ENCODE assay signal across 8 mouse cellular contexts in genomic region chr16:4606431-4607084, GRCm38 (mm10). TPM values are rescaled to one million over a fixed set of nuclear protein-coding genes. Genes with fewer than 3 reads are reported as not detected.
DNase-seq lines count a peak whose midpoint lies in the region; ATAC-seq and TF ChIP-seq lines count a peak whose summit lies in the region.

No protein-coding gene starts in this region.

- WGBS in intestine, embryonic 16.5 days, result 15% methylated on average over 5 of the region's 5 CpGs

- peaks cover 70% of the 10 kb centered on the region for H3K4me1 ChIP-seq in intestine, embryonic 16.5 days (ENCODE audit: control insufficient read depth, insufficient read depth, low read length)

- TF ChIP-seq CTCF in brain, embryonic 14.5 days (IDR thresholded peaks at IDR 0.05; ENCODE audit: borderline replicate concordance, extremely low read depth, insufficient read depth, insufficient read length), result peak; percentile 53; the same call in 1 of the 2 replicates

- H3K4me3 ChIP-seq in intestine, embryonic 16.5 days (ENCODE audit: low read length), result no peak overlapping the region

- peak; percentile 35 for DNase-seq in embryo, embryonic 10.5 days (ENCODE audit: low spot score)
- DNase-seq in embryo, embryonic 9.5 days (ENCODE audit: extremely low spot score), result no peak
- DNase-seq in brain, embryonic 14.5 days (ENCODE audit: low read depth), result peak; percentile 45
- DNase-seq in heart, adult 18-20 months, result peak; percentile 76 to 80
- peak; percentile 84 to 89 for DNase-seq in lung, adult 18-20 months
- peak; percentile 69 for DNase-seq in retina, embryonic 14.5 days (ENCODE audit: low spot score)

- H3K36me3 ChIP-seq in intestine, embryonic 16.5 days (ENCODE audit: control insufficient read depth, insufficient read depth, low read length), result peaks cover 4% of the 10 kb centered on the region

- peak overlapping the region; percentile 37; the same call in 1 of the 2 replicates for H3K4me2 ChIP-seq in intestine, embryonic 16.5 days (ENCODE audit: low read depth, low read length)

- H3K27ac ChIP-seq in intestine, embryonic 16.5 days (ENCODE audit: low read length), result peak overlapping the region; percentile 75

- TF ChIP-seq POLR2A in brain, embryonic 14.5 days (IDR thresholded peaks at IDR 0.05; ENCODE audit: borderline replicate concordance, extremely low read depth, insufficient read depth, insufficient read length, poor library complexity, severe bottlenecking), result no peak

- ATAC-seq in intestine, embryonic 16.5 days, result peak; percentile 32
- no peak for ATAC-seq in CD4-positive, CD25-positive, alpha-beta regulatory T cell, adult 4 months

- H3K9me3 ChIP-seq in intestine, embryonic 16.5 days (ENCODE audit: control insufficient read depth, low read length), result no peaks in the 10 kb centered on the region

- H3K27me3 ChIP-seq in intestine, embryonic 16.5 days (replicated peaks; ENCODE audit: control insufficient read depth, insufficient read depth, low read length), result no peaks in the 10 kb centered on the region

- H3K9ac ChIP-seq in intestine, embryonic 16.5 days (ENCODE audit: low read depth, low read length), result no peak overlapping the region; the same call in 1 of the 2 replicates

RNA-seq across cellular contexts. Expression of gene Glis2, which starts 12.0 kb away (rescaled TPM):
- 41.8 and 45.4 TPM in 2 replicates for polyA plus RNA-seq in brain, embryonic 14.5 days (2012; rRNA removed)
- total RNA-seq in heart, adult 18-20 months (2021), result 1 to 10 TPM; 6.2 to 8.5 TPM
- polyA plus RNA-seq in intestine, embryonic 16.5 days (2015; fragmentation: Nextera tagmentation; extraction: Ambion mirVana), result 14.5 and 18.1 TPM in 2 replicates
- under 1 TPM in 1 of 2 experiments, not detected in 1; 0.73 TPM for polyA plus RNA-seq in CD4-positive, CD25-positive, alpha-beta regulatory T cell, adult 4 months (2017; shearing (Covaris generic))

RNA-seq across cellular contexts. Expression of gene Pam16, which starts 18.2 kb away (rescaled TPM):
- polyA plus RNA-seq in brain, embryonic 14.5 days (2012; rRNA removed), result 121 and 169 TPM in 2 replicates
- total RNA-seq in heart, adult 18-20 months (2021), result 100 to 1,000 TPM; 154 TPM
- 79.4 and 86.8 TPM in 2 replicates for polyA plus RNA-seq in intestine, embryonic 16.5 days (2015; fragmentation: Nextera tagmentation; extraction: Ambion mirVana)
- polyA plus RNA-seq in CD4-positive, CD25-positive, alpha-beta regulatory T cell, adult 4 months (2017; shearing (Covaris generic)), result 10 to 100 TPM; 35.7 TPM

RNA-seq across cellular contexts. Expression of gene Vasn, which starts 33.2 kb away (rescaled TPM):
- 6.9 and 9.9 TPM in 2 replicates for polyA plus RNA-seq in brain, embryonic 14.5 days (2012; rRNA removed)
- 1 to 10 TPM; 7.7 to 9.7 TPM for total RNA-seq in heart, adult 18-20 months (2021)
- polyA plus RNA-seq in intestine, embryonic 16.5 days (2015; fragmentation: Nextera tagmentation; extraction: Ambion mirVana), result 13.5 and 13.6 TPM in 2 replicates
- 1 to 10 TPM; 2.2 to 2.9 TPM for polyA plus RNA-seq in CD4-positive, CD25-positive, alpha-beta regulatory T cell, adult 4 months (2017; shearing (Covaris generic))

RNA-seq across cellular contexts. Expression of gene Dnaja3, which starts 33.2 kb away (rescaled TPM):
- 23.5 and 28.7 TPM in 2 replicates for polyA plus RNA-seq in brain, embryonic 14.5 days (2012; rRNA removed)
- 100 to 1,000 TPM; 152 to 155 TPM for total RNA-seq in heart, adult 18-20 months (2021)
- polyA plus RNA-seq in intestine, embryonic 16.5 days (2015; fragmentation: Nextera tagmentation; extraction: Ambion mirVana), result 90.5 and 92.5 TPM in 2 replicates
- 10 to 100 TPM; 24.4 to 29.0 TPM for polyA plus RNA-seq in CD4-positive, CD25-positive, alpha-beta regulatory T cell, adult 4 months (2017; shearing (Covaris generic))

RNA-seq across cellular contexts. Expression of gene Tfap4, which starts 46.9 kb away (rescaled TPM):
- polyA plus RNA-seq in brain, embryonic 14.5 days (2012; rRNA removed), result 13.6 and 16.6 TPM in 2 replicates
- total RNA-seq in heart, adult 18-20 months (2021), result 1 to 10 TPM; 2.1 to 2.6 TPM
- polyA plus RNA-seq in intestine, embryonic 16.5 days (2015; fragmentation: Nextera tagmentation; extraction: Ambion mirVana), result 23.0 and 26.5 TPM in 2 replicates
- polyA plus RNA-seq in CD4-positive, CD25-positive, alpha-beta regulatory T cell, adult 4 months (2017; shearing (Covaris generic)), result 1 to 10 TPM; 6.5 to 7.3 TPM
